9 mouse cellular contexts compared by ENCODE assay signal in the genomic region with DNA sequence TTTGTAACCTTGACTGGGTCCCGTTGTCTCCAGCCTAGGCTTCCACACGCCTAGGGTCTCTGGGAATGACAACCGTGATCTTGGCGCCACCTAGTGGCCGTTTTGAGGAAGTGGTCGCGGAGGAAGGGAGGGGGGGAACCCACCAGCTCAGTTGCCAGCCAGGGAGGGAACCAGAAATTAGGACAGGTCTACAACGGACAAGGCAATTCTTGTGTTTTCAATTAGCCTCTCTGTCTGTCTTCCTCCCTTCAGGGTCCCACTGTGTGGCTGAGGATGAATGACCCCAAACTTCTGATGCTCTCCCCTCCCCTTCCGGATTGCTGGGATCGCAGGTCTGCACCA. TPM values are rescaled to one million over a fixed set of nuclear protein-coding genes. Genes with fewer than 3 reads are reported as not detected.
DNase-seq lines count a peak whose midpoint lies in the region; ATAC-seq and TF ChIP-seq lines count a peak whose summit lies in the region.
"Had no signal": no experiment of that assay in that cellular context is flagged by ENCODE, and none has a peak within 500 bp of the region (broad histone marks: within the 10 kb centered on the region; RNA-seq: fewer than 3 reads in every experiment).

No protein-coding gene starts in this region.

- no peak overlapping the region for H3K4me3 ChIP-seq in MEL (ENCODE audit: control insufficient read depth in 1 of 2, insufficient read depth in 1 of 2, low read depth in 2 of 2, low read length in 2 of 2)
- H3K4me3 ChIP-seq in forebrain, embryonic 14.5 days (ENCODE audit: low read depth, low read length) = no peak overlapping the region
- no peak overlapping the region for H3K4me3 ChIP-seq in lung, postnatal 0 days (ENCODE audit: low read depth, low read length)
- H3K4me3 ChIP-seq: liver, embryonic 15.5 days had no signal

- TF ChIP-seq RAD21 in MEL (IDR thresholded peaks at IDR 0.05; ENCODE audit: low read depth, low read length) = peak; percentile 97

- H3K9me3 ChIP-seq in MEL (replicated peaks; ENCODE audit: insufficient read depth, low read length) = no peaks in the 10 kb centered on the region
- H3K9me3 ChIP-seq in forebrain, embryonic 14.5 days (replicated peaks; ENCODE audit: control insufficient read depth, low read length) = no peaks in the 10 kb centered on the region
- H3K9me3 ChIP-seq in lung, postnatal 0 days (ENCODE audit: low read length) = no peaks in the 10 kb centered on the region
- H3K9me3 ChIP-seq: liver, embryonic 15.5 days had no signal

- 17% methylated on average over 10 of the region's 10 CpGs for WGBS in forebrain, embryonic 14.5 days
- 19% methylated on average over 10 of the region's 10 CpGs for WGBS in lung, postnatal 0 days

- no peaks in the 10 kb centered on the region for H3K36me3 ChIP-seq in MEL (ENCODE audit: control insufficient read depth in 1 of 2, insufficient read depth in 2 of 2, low read length in 2 of 2)
- no peaks in the 10 kb centered on the region for H3K36me3 ChIP-seq in forebrain, embryonic 14.5 days (ENCODE audit: control insufficient read depth, insufficient read depth, low read length)
- no peaks in the 10 kb centered on the region for H3K36me3 ChIP-seq in lung, postnatal 0 days (ENCODE audit: insufficient read depth, low read length)
- H3K36me3 ChIP-seq: liver, embryonic 15.5 days had no signal

- H3K4me1 ChIP-seq in MEL (ENCODE audit: control insufficient read depth in 1 of 2, insufficient read depth in 2 of 2, low read length in 2 of 2) = no peaks in the 10 kb centered on the region
- no peaks in the 10 kb centered on the region for H3K4me1 ChIP-seq in forebrain, embryonic 14.5 days (ENCODE audit: control insufficient read depth, insufficient read depth, low read length)
- no peaks in the 10 kb centered on the region for H3K4me1 ChIP-seq in lung, postnatal 0 days (ENCODE audit: insufficient read depth, low read depth, low read length)

- peak; percentile 86 for ATAC-seq in forebrain, embryonic 14.5 days
- ATAC-seq in lung, postnatal 0 days = peak; percentile 70

- H3K4me2 ChIP-seq in forebrain, embryonic 14.5 days (ENCODE audit: low read length) = no peak overlapping the region
- H3K4me2 ChIP-seq in lung, postnatal 0 days (replicated peaks; ENCODE audit: low read depth, low read length) = no peak overlapping the region
- H3K4me2 ChIP-seq: liver, embryonic 15.5 days had no signal

- H3K27me3 ChIP-seq in MEL (ENCODE audit: control insufficient read depth in 1 of 2, insufficient read depth in 2 of 2, low read length in 2 of 2) = peaks cover 0 to 3% of the 10 kb centered on the region in 2 experiments
- H3K27me3 ChIP-seq in forebrain, embryonic 14.5 days (replicated peaks; ENCODE audit: control insufficient read depth, insufficient read depth, low read length) = no peaks in the 10 kb centered on the region
- no peaks in the 10 kb centered on the region for H3K27me3 ChIP-seq in lung, postnatal 0 days (replicated peaks; ENCODE audit: insufficient read depth, low read length)
- H3K27me3 ChIP-seq: liver, embryonic 15.5 days had no signal

- intact Hi-C loops in heart, postnatal 14 days (cut with DNase I) = loop anchor here (2.0 to 5.0 kb wide), 5 partner anchors 47 to 262 kb away; no protein-coding TSS in a partner anchor

- TF ChIP-seq CTCF in MEL (IDR thresholded peaks at IDR 0.05 in 2 of 3, conservative IDR thresholded peaks at IDR 0.05 in 1 of 3; ENCODE audit: control insufficient read depth in 1 of 3, insufficient read depth in 1 of 3, low read depth in 2 of 3, low read length in 3 of 3, poor library complexity in 1 of 3, severe bottlenecking in 1 of 3) = peak; percentile 87 to 99 (median 99)
- peak; percentile 98 for TF ChIP-seq CTCF in lung, postnatal 0 days (IDR thresholded peaks at IDR 0.05)

- no peaks in the 10 kb centered on the region for H3K79me2 ChIP-seq in MEL (ENCODE audit: control insufficient read depth, insufficient read depth, low read length, poor library complexity)

- no peak for TF ChIP-seq EP300 in MEL (IDR thresholded peaks at IDR 0.05; ENCODE audit: low read depth in 1 of 2, low read length in 2 of 2)
- TF ChIP-seq EP300 in lung, postnatal 0 days (IDR thresholded peaks at IDR 0.05) = no peak

- DNase-seq in MEL (ENCODE audit: low read depth, low spot score) = peak; percentile 66
- DNase-seq in c-Kit-positive CD71-positive TER-119-positive erythroid progenitor cells, embryonic 14.5 days (ENCODE audit: low spot score) = peak; percentile 44
- peak; percentile 83 for DNase-seq in forebrain, embryonic 14.5 days (ENCODE audit: low spot score)
- DNase-seq in heart, postnatal 14 days = peak; percentile 81 to 88
- peak; percentile 60 to 80 for DNase-seq in layer of hippocampus, adult 18-20 months (ENCODE audit: low spot score in 2 of 2)
- peak; percentile 74 for DNase-seq in lung, postnatal 0 days (ENCODE audit: low spot score)
- DNase-seq in ovary, postnatal 36 days (ENCODE audit: low spot score) = peak; percentile 76
- DNase-seq in thymus, postnatal 14 days = peak; percentile 70

- H3K9ac ChIP-seq in MEL (ENCODE audit: control insufficient read depth, low read depth, low read length, poor library complexity, severe bottlenecking) = no peak overlapping the region
- H3K9ac ChIP-seq in forebrain, embryonic 14.5 days (ENCODE audit: low read length) = 0 out of 2 replicates have a peak overlapping the region, but pooled peaks have one; percentile 21
- H3K9ac ChIP-seq in lung, postnatal 0 days (replicated peaks; ENCODE audit: low read depth) = no peak overlapping the region
- H3K9ac ChIP-seq: liver, embryonic 15.5 days had no signal

- no peak overlapping the region for H3K27ac ChIP-seq in MEL (ENCODE audit: control insufficient read depth, low read depth, low read length)
- no peak overlapping the region for H3K27ac ChIP-seq in forebrain, embryonic 14.5 days (ENCODE audit: low read depth, low read length)
- H3K27ac ChIP-seq in lung, postnatal 0 days (ENCODE audit: low read length) = no peak overlapping the region
- H3K27ac ChIP-seq: liver, embryonic 15.5 days had no signal

- no peak for TF ChIP-seq POLR2A in MEL (IDR thresholded peaks at IDR 0.05; ENCODE audit: control insufficient read depth in 1 of 2, insufficient read depth in 1 of 2, low read depth in 1 of 2, low read length in 2 of 2, poor library complexity in 1 of 2)

TF ChIP-seq in MEL, 35 proteins besides CTCF, POLR2A, EP300 and RAD21:
- TF ChIP-seq MAZ (IDR thresholded peaks at IDR 0.05; ENCODE audit: low read depth, low read length) (peak; percentile 87), TAL1 (IDR thresholded peaks at IDR 0.05; ENCODE audit: low read length) (no peak), ZC3H11A (IDR thresholded peaks at IDR 0.05; ENCODE audit: low read depth, low read length) (peak; percentile 86), SIN3A (IDR thresholded peaks at IDR 0.05; ENCODE audit: low read length) (no peak), SMC3 (IDR thresholded peaks at IDR 0.05; ENCODE audit: low read depth, low read length) (peak; percentile 89)

RNA-seq across cellular contexts. Expression of gene Kifc3, which starts 1.4 kb away (rescaled TPM):
- total RNA-seq in MEL (2012; rRNA removed) = 9.0 and 10.6 TPM in 2 replicates
- polyA plus RNA-seq in MEL (2012; ENCODE audit: insufficient read depth in 1 of 2, insufficient read length in 2 of 2, low read depth in 1 of 2, low replicate concordance in 2 of 2, missing spikeins in 1 of 2) = 10 to 100 TPM in 1 of 2 experiments, not detected in 1; 19.1 TPM
- 8.9 and 10.7 TPM in 2 replicates for polyA plus RNA-seq in forebrain, embryonic 14.5 days (2014; fragmentation: Nextera tagmentation; extraction: Ambion mirVana)
- 10 to 100 TPM; 58.1 to 62.8 TPM for total RNA-seq in heart, postnatal 14 days (2021)
- total RNA-seq in layer of hippocampus, adult 18-20 months (2021) = 10 to 100 TPM; 57.0 to 57.2 TPM
- 23.7 and 32.4 TPM in 2 replicates for polyA plus RNA-seq in lung, postnatal 0 days (2015; fragmentation: Nextera tagmentation; extraction: Ambion mirVana)
